Mouse (Mus musculus) heart, adult 2 months (tissue): ENCODE results near the gene Kank2.

Source experiments
- CTCF ChIP-seq: fragments of 200-600 bp; IDR thresholded peaks from 2 replicates; pipeline ENCODE4 v1.8.1; 2022; ENCODE audit warnings: antibody characterized with exemption, mild to moderate bottlenecking, moderate library complexity
- EP300 ChIP-seq: fragments of 200-500 bp; IDR thresholded peaks from 2 replicates; pipeline ENCODE4 v1.6.1; 2011; ENCODE audit warnings: low read depth, low read length, control low read depth; ENCODE audit not compliant: insufficient read depth
- POLR2A ChIP-seq: fragments of 200-500 bp; IDR thresholded peaks from 2 replicates; pipeline ENCODE4 v1.6.1; 2011; ENCODE audit warnings: mild to moderate bottlenecking, low read depth, low read length, control low read depth; ENCODE audit not compliant: insufficient read depth

- TF ChIP-seq CTCF (no peak), POLR2A (no peak), EP300 (no peak)
Measured at GRCm38 (mm10) chr9:21830936-21831335, 32.4 kb upstream of the Kank2 start.
